Mouse (Mus musculus) liver, postnatal 0 days (tissue): ENCODE data around the gene Mto1.

Experiments used
- CTCF ChIP-seq: sonication (generic); IDR thresholded peaks from 2 replicates; pipeline ENCODE4 v1.5.1; 2016; ENCODE audit warnings: antibody characterized with exemption, low read depth
- EP300 ChIP-seq: IDR thresholded peaks from 2 replicates; pipeline ENCODE4 v1.6.1; 2016; ENCODE audit warnings: antibody characterized with exemption, low read depth, mild to moderate bottlenecking

GRCm38 (mm10) chr9:78457026-78457425 is 9.0 kb downstream of the Mto1 start:
- TF ChIP-seq EP300 = no peak
- no peak for TF ChIP-seq CTCF
